Mouse (Mus musculus): ENCODE measurements around the gene Fkbp9. TPM values are rescaled to one million over a fixed set of nuclear protein-coding genes. Genes with fewer than 3 reads are reported as not detected.

The Fkbp9 gene
- 204 and 345 TPM in 2 replicates for total RNA-seq (2012; rRNA removed)

GRCm38 (mm10) chr6:56831697-56832406 lies at the start of gene Fkbp9:
Fkbp9 (plus strand) TSS chr6:56832059.
- Histone ChIP-seq H3K9ac (ENCODE audit: insufficient read depth, low read depth, low read length, poor library complexity, severe bottlenecking) (peak within 1 kb of the TSS; percentile 91), H3K4me1 (ENCODE audit: control insufficient read depth in 2 of 2, insufficient read depth in 2 of 2, low read length in 2 of 2, poor library complexity in 1 of 2) (peaks cover 2 to 3% of the 10 kb centered on the region in 2 experiments; a peak in 1 of 4 replicates), H3K9me3 (ENCODE audit: control insufficient read depth, insufficient read depth, low read depth, low read length) (no peaks in the 10 kb centered on the region), H3K27ac (ENCODE audit: insufficient read depth, low read depth, low read length, poor library complexity, severe bottlenecking) (peak within 1 kb of the TSS; percentile 52; the same call in 1 of the 2 replicates), H3K4me3 (ENCODE audit: insufficient read depth in 1 of 2, low read depth in 1 of 2, low read length in 2 of 2, poor library complexity in 1 of 2, severe bottlenecking in 1 of 2) (peak within 1 kb of the TSS; percentile 80 to 89), H3K36me3 (ENCODE audit: control insufficient read depth, insufficient read depth, low read length, poor library complexity, severe bottlenecking) (peaks cover 6% of the 10 kb centered on the region; the same call in 1 of the 2 replicates)
- in situ Hi-C loops (cut with MboI; ENCODE audit: low sequenced_read_pairs in 2 of 2, unreplicated experiment in 2 of 2): no loop called here
- peak; percentile 74 for DNase-seq (ENCODE audit: low read depth, low spot score)
- TF ChIP-seq CHD2 (IDR thresholded peaks at IDR 0.05; ENCODE audit: low read depth, low read length) (no peak), HCFC1 (IDR thresholded peaks at IDR 0.05; ENCODE audit: borderline replicate concordance, insufficient read depth, low read length) (0 out of 2 replicates have a peak, but pooled peaks have one; percentile 58), ZC3H11A (IDR thresholded peaks at IDR 0.05; ENCODE audit: borderline replicate concordance, low read depth, low read length) (no peak), ZNF384 (IDR thresholded peaks at IDR 0.05; ENCODE audit: low read depth, low read length) (no peak), MAFK (IDR thresholded peaks at IDR 0.05; ENCODE audit: insufficient read depth, low read depth, low read length) (no peak)

- Histone ChIP-seq H3K4me3 (ENCODE audit: insufficient read depth in 1 of 2, low read depth in 1 of 2, low read length in 2 of 2, poor library complexity in 1 of 2, severe bottlenecking in 1 of 2) (no peak overlapping the region), H3K27ac (ENCODE audit: insufficient read depth, low read depth, low read length, poor library complexity, severe bottlenecking) (no peak overlapping the region), H3K36me3 (ENCODE audit: control insufficient read depth, insufficient read depth, low read length, poor library complexity, severe bottlenecking) (peaks cover 23% of the 10 kb centered on the region), H3K4me1 (ENCODE audit: control insufficient read depth in 2 of 2, insufficient read depth in 2 of 2, low read length in 2 of 2, poor library complexity in 1 of 2) (no peaks in the 10 kb centered on the region; a peak in 1 of 4 replicates), H3K9ac (ENCODE audit: insufficient read depth, low read depth, low read length, poor library complexity, severe bottlenecking) (no peak overlapping the region), H3K9me3 (ENCODE audit: control insufficient read depth, insufficient read depth, low read depth, low read length) (no peaks in the 10 kb centered on the region)
- DNase-seq (ENCODE audit: low read depth, low spot score): no peak
- in situ Hi-C loops (cut with MboI; ENCODE audit: low sequenced_read_pairs in 2 of 2, unreplicated experiment in 2 of 2): no loop called here
- TF ChIP-seq CHD2 (IDR thresholded peaks at IDR 0.05; ENCODE audit: low read depth, low read length) (no peak), ZNF384 (IDR thresholded peaks at IDR 0.05; ENCODE audit: low read depth, low read length) (no peak), ZC3H11A (IDR thresholded peaks at IDR 0.05; ENCODE audit: borderline replicate concordance, low read depth, low read length) (no peak), HCFC1 (IDR thresholded peaks at IDR 0.05; ENCODE audit: borderline replicate concordance, insufficient read depth, low read length) (no peak), MAFK (IDR thresholded peaks at IDR 0.05; ENCODE audit: insufficient read depth, low read depth, low read length) (no peak)
These were observed 48.1 kb upstream of the Fkbp9 start for GRCm38 (mm10) chr6:56783561-56784272.

GRCm38 (mm10) chr6:56785068-56785467 lies 46.8 kb upstream of the Fkbp9 start:
- H3K27ac ChIP-seq (ENCODE audit: insufficient read depth, low read depth, low read length, poor library complexity, severe bottlenecking): no peak overlapping the region
- H3K9me3 ChIP-seq (ENCODE audit: control insufficient read depth, insufficient read depth, low read depth, low read length): no peaks in the 10 kb centered on the region
- no peak overlapping the region for H3K9ac ChIP-seq (ENCODE audit: insufficient read depth, low read depth, low read length, poor library complexity, severe bottlenecking)
- peaks cover 16% of the 10 kb centered on the region for H3K36me3 ChIP-seq (ENCODE audit: control insufficient read depth, insufficient read depth, low read length, poor library complexity, severe bottlenecking)
- TF ChIP-seq MAFK (IDR thresholded peaks at IDR 0.05; ENCODE audit: insufficient read depth, low read depth, low read length): no peak
- no peak for TF ChIP-seq ZNF384 (IDR thresholded peaks at IDR 0.05; ENCODE audit: low read depth, low read length)
- TF ChIP-seq HCFC1 (IDR thresholded peaks at IDR 0.05; ENCODE audit: borderline replicate concordance, insufficient read depth, low read length): no peak
- TF ChIP-seq ZC3H11A (IDR thresholded peaks at IDR 0.05; ENCODE audit: borderline replicate concordance, low read depth, low read length): no peak
- TF ChIP-seq CHD2 (IDR thresholded peaks at IDR 0.05; ENCODE audit: low read depth, low read length): no peak
- no peak for DNase-seq (ENCODE audit: low read depth, low spot score)
- H3K4me3 ChIP-seq (ENCODE audit: insufficient read depth in 1 of 2, low read depth in 1 of 2, low read length in 2 of 2, poor library complexity in 1 of 2, severe bottlenecking in 1 of 2): no peak overlapping the region
- in situ Hi-C loops (cut with MboI; ENCODE audit: low sequenced_read_pairs in 2 of 2, unreplicated experiment in 2 of 2): no loop called here
- H3K4me1 ChIP-seq (ENCODE audit: control insufficient read depth in 2 of 2, insufficient read depth in 2 of 2, low read length in 2 of 2, poor library complexity in 1 of 2): no peaks in the 10 kb centered on the region; a peak in 1 of 4 replicates

GRCm38 (mm10) chr6:56787668-56788067 lies 44.2 kb upstream of the Fkbp9 start:
- peaks cover 14% of the 10 kb centered on the region for H3K36me3 ChIP-seq (ENCODE audit: control insufficient read depth, insufficient read depth, low read length, poor library complexity, severe bottlenecking)
- TF ChIP-seq MAFK (IDR thresholded peaks at IDR 0.05; ENCODE audit: insufficient read depth, low read depth, low read length): no peak
- TF ChIP-seq ZNF384 (IDR thresholded peaks at IDR 0.05; ENCODE audit: low read depth, low read length): no peak
- TF ChIP-seq ZC3H11A (IDR thresholded peaks at IDR 0.05; ENCODE audit: borderline replicate concordance, low read depth, low read length): no peak
- TF ChIP-seq CHD2 (IDR thresholded peaks at IDR 0.05; ENCODE audit: low read depth, low read length): no peak
- no peak for TF ChIP-seq HCFC1 (IDR thresholded peaks at IDR 0.05; ENCODE audit: borderline replicate concordance, insufficient read depth, low read length)
- no peak overlapping the region for H3K27ac ChIP-seq (ENCODE audit: insufficient read depth, low read depth, low read length, poor library complexity, severe bottlenecking)
- in situ Hi-C loops (cut with MboI; ENCODE audit: low sequenced_read_pairs in 2 of 2, unreplicated experiment in 2 of 2): no loop called here
- no peak overlapping the region for H3K9ac ChIP-seq (ENCODE audit: insufficient read depth, low read depth, low read length, poor library complexity, severe bottlenecking)
- no peaks in the 10 kb centered on the region for H3K4me1 ChIP-seq (ENCODE audit: control insufficient read depth in 2 of 2, insufficient read depth in 2 of 2, low read length in 2 of 2, poor library complexity in 1 of 2)
- DNase-seq (ENCODE audit: low read depth, low spot score): no peak
- no peaks in the 10 kb centered on the region for H3K9me3 ChIP-seq (ENCODE audit: control insufficient read depth, insufficient read depth, low read depth, low read length)
- H3K4me3 ChIP-seq (ENCODE audit: insufficient read depth in 1 of 2, low read depth in 1 of 2, low read length in 2 of 2, poor library complexity in 1 of 2, severe bottlenecking in 1 of 2): no peak overlapping the region

Measured in ES-E14 (cell line).